Mouse (Mus musculus) frontal cortex, adult 2 months (tissue): ENCODE measurements at regions not wholly inside any gene's neighbourhood (a gene's known extent, or its start where the extent isn't known, plus 50 kb on each side); places are given as distances from the start of the nearest gene placed in this dataset.

ENCODE experiments used
- DNase-seq, 2 experiments: peaks; one replicate each; pipeline ENCODE4 v3.0.0; 2022; ENCODE audit warnings: low spot score in 1 of 2; ENCODE audit errors: extremely low spot score in 1 of 2

DNA sequence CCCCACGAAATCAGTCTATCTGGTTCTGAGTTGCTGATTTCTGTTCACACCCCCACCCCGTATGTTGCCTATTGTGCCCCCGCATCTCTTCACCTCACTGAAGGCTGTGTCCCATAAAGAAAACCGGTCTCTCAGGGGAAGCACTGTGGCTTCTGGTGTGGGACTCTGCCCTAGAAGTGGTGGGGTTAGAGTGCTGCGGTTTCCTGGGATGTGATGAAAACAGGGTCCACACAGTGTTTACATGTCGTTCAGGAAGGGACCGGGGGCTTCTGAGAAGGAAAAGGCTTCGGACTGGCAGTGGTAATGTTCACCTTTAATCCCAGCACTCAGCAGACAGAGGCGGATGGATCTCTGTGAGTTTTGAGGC is 188.4 kb upstream of the Hnrnpa3 start:
- no peak for DNase-seq

DNA sequence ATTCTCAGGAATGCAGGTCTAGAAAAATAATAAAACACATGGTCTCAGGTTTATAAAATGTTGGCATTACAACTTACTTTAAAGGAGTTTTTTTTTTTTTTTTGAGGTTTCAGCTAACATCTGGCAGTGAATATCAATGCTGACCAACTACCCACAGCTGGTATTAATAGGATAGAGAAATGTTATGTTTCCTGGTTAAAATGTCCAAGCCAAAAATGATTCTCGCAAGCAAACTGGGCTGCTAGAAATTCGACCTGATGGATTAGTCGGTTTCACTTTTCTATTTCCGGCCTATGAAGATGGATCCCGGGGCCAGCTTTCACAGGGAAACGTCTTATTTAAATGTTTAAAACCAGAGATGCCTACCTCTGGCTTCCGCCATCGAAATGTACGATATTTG is 186.6 kb upstream of the Hnrnpa3 start:
- DNase-seq, result no peak

DNA sequence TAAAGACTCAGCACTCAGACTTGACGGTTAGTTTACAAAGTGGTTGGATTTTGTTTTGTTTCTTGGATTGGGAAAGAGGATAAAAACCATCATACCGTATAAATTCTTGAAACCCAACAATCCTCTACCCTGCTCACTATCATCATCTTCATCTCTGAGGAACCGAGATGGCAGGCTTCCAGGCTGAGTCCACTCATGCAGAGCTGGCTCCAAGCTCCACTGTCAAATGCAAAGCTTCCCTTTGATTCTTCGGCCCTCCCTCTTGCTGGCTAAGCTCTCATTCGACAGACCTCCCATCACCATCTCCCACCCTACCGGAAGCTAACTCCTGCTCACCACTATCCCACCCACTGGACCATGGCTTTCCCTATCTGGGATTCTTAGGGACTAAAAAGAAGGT is 184.6 kb upstream of the Hnrnpa3 start:
- DNase-seq, result no peak

DNA sequence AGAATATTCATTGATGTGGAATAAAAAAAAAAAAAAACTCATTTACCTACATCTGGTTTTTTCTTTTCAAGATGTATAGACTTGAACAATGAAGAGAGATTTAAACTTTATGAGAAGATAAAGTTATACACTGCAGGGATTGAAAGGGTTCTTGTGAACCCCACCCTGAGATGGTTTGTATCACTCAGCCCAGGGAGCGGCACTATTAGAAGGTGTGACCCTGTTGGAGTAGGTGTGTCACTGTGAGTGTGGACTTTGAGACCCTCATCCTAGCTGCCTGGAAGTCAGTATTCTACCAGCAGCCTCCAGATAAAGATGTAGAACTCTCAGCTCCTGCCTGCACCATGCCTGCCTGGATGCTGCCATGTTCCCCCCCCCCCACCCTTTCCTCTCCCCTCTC is 182.7 kb upstream of the Hnrnpa3 start:
- DNase-seq, result no peak

DNA sequence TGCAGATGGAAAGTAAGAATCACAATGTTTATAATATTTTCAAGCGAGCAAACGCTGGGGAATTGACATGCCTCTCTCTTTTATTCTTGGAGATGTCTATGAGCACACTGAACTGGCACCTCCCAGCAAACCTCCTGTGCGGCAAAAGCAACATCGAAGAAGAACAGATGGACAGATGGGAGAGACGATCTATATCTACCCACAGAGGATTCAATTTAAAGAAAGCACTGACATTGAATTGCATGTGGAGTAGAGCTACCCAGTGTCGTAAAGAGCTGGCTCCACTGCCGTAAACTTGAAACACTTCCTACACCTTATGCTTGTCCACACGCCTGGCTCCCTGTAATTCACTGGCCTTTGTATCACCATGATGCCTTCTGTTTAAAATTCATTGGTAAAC is 182.0 kb upstream of the Hnrnpa3 start:
- DNase-seq, result peak; percentile 11 to 39

DNA sequence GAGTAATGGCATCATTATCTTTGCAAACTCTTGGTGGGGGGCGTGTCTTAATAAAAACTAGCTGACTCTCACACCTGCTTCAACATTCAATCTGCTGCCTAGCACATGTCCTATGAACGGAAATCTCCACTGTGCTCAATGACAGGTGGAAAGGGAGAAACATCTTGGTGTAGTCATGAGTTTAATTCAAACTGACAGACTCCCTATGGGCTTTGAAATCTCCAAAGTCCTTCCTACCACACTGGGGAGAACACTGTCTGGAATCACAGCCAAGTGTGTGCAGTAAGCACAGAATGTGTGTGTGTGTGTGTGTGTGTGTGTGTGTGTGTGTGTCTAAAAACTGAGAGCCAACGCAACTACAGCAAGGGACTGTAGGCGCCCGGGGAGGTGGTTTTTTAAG is 179.5 kb upstream of the Hnrnpa3 start:
- DNase-seq, result no peak

DNA sequence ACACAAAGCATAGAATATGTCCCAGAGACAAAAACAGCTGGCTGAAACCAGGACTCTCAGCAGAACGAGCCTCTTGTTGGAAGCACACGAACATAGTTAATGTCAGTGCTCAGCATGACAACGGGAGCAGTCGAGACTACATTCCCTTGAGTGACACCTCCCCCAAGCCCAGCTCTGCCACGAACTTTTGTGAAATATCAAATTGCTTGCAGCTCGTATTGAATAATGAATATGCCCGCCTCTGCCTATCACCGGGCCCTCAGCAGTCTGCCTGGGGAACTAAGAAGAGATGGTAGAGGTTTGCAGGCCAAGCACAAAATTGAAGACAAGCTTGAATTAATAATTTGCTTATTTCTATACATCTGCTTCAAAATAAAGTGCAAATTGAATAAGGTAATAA is 177.2 kb upstream of the Hnrnpa3 start:
- DNase-seq, result peak in 1 of 2 experiments; percentile 16

DNA sequence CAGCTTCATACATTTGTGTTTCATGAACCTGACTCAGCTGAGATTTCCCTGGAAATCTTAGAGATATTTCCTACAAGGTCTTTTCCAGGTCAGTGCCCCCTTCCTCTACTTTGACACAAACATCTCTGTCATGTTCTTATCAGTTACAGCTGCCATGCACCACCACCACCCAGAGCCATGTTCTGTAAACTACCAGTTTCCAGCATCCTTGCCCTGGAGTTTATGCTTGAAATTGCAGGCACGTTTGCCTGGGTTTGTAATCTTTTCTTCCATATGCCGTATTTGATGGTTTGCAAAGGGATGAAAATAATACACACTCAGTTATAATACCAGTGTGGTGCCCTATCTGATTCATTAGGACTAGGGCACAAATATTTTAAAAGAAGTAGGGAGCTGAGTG is 176.6 kb upstream of the Hnrnpa3 start:
- DNase-seq, result no peak

DNA sequence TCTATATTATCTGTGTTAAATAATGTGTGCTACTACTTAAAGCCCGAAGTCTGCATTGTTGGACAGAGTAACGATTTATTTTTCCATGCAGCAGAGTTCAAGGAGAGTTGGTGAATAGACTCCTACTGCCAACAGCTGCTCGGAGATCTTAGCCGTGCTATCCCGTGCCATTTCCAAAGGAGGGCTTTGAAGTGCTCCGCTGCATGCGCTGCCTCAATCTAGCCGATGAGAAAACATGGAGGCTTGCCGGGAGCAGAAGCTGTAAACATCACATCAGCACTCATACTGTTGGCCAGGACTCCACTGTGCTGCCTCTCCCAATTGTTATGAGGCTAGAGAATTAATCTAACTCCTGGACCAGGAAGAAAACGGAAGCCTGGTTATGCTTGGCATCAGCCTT is 174.1 kb upstream of the Hnrnpa3 start:
- no peak for DNase-seq

DNA sequence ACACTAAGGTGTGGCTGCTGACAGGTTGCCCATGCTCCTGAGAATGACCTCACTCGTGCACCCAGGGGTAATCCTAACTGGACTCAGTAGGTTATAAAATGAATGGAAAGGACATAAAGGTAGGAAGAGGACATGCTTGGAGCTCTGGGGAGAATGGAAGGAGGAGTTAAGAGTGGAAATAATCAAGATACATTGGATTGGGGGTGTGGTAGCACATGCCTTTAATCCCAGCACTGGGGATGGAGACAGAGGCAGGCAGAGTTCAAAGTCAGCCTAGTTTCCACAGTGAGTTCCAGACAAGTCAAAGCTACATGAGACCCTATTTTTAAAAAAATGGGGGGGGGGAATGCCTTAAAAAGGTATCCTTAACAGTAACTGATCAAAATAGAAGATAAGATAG is 167.9 kb upstream of the Hnrnpa3 start:
- DNase-seq, result no peak

DNA sequence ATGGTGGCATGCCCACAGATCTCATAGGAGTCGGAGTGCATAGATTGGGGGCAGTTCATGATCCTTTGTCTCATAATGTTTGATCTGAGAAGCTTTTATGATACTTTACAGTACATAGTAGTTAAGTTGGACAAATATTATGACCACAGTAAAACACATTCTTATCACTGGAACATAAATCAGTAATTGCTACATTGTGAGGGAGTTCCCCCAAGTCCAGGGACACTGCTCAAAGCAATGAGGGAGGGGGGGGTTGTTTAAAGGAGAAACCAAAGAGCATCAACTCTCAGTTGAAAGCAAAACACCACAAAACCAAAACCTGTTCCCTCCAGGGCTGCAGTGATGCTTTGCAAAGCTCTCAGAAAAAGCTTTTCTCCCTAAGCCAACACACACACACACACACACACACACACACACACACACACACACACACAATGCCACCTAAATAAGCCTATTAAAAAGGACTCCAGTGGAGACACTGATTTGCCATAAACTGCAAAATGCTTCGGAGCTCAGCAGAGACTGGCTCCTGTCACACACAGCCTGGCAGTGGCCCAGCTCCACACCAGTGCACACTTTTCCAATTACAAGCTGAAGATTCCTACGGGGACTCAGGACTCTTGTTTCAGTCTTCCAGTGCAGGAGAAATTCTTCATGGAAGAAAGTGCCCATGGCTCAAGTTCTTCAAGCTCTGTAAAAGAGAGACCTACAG is 167.1 kb upstream of the Hnrnpa3 start:
- DNase-seq, result no peak

DNA sequence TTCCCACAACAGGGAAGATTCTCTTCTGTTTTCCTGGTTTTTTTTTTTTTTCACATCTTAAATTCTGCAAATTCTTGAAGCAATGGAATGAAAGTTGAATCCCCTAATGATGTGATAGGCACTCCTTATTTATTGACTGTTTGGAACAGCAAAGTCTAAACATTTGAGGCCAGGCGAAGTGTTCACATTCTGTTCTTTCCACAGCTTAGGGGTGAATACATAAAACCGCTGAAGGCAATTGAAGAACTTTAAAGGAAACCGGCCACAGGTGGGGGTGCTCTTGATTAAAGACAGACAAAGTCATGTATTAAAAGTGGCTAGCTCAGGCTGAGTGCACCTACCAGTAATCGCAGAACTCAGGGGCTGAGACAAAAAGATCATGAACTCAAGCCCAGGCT is 166.6 kb upstream of the Hnrnpa3 start:
- DNase-seq, result no peak

DNA sequence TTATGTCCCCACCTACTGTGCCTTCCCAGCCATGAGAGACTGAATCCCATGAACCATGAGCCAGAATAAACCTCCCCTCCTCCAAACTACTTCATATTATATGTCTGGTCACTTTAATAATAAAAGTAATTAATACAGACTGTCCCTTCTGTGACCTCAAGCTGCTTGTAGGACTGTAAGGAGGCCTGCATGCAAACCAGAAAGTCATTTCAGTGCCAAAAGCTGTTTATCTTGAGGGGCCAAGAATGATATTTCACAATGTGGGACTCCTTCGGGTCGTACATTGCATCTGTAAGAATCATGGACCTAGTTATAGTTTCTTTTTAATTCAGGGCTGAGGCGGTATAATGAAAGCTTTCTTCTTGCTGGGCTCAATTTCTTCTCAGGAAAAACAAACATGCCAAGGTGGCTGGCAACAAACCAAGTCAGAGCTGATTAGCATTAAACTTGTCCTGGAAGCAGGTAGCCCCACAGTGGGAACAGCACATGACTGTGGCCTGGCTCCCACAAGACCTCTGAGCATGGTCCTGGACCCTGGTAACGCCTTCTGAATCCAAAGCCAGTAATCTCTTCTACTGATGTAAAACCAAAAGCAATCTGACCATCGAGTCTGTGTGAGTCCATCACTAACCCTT is 162.3 kb upstream of the Hnrnpa3 start:
- no peak for DNase-seq

DNA sequence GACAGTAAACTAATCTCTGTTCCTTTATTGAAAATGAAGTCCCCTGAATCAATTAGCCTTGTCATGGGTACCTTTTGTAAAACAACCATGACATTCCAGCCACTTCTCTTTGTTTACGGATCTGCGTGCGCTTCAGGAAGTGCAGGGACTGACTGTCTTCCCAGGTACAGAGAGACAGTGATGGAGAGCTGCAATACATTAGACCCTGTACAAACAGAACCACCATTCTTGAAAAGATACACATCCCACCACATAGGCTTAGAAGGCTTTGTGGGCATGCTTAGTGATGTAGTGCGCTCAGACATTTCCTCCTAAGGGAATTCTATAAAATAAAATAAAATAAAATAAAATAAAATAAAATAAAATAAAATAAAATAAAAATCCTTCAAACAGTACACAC is 148.8 kb upstream of the Hnrnpa3 start:
- DNase-seq, result no peak

DNA sequence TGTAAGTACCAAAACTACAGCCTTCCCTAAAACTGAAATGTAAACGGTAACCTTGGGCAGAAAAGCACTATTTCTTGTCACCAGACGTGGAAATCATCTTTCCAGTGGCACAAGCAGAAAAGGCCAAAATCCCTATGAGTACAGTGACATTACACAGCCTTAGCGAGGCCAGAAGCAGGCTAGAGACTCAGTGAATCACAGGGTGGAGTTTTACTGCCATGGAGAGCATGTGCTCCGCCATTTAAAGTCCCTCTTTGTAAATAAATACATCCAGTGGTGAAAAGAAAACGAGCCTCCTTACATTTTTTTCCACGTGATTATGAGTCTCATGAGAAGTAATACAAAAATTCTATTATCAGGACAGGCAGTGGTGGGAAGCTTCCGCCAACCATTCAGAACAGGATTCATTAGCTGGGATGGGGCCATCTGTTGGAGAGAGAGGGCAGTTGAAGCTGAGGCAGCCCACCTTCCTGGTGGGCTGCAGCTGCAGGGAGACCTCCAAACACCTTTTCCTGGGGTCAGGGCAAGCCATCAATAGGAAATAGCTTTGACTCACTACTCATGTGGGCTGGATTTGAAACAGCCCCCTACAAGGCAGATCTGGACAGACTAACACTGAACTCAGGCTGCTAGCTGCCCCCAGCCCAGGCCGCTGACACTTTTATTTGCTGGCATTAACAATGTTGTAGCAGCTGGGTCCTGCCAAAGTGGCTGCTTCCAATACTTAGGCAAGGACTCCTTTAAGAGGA is 146.5 kb upstream of the Hnrnpa3 start:
- DNase-seq, result no peak

DNA sequence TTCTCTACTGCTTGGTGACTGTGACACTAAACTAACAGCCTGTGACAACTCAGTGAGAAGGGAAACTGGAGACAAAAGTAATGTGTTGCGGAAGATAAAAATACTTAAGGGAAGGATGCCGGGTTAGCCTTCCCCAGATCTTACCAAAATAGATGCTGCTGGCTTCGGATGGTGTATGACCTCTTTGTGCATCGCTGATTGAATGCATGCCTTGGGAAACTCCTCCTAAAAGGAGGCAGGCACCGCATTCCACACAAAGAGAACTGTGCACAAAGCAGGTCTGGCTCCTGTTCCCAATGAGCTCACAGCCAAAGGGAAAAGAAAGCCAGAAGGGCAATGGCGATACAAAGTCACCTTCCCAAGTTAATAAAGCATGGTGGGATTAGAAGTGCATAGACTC is 144.9 kb upstream of the Hnrnpa3 start:
- no peak for DNase-seq

DNA sequence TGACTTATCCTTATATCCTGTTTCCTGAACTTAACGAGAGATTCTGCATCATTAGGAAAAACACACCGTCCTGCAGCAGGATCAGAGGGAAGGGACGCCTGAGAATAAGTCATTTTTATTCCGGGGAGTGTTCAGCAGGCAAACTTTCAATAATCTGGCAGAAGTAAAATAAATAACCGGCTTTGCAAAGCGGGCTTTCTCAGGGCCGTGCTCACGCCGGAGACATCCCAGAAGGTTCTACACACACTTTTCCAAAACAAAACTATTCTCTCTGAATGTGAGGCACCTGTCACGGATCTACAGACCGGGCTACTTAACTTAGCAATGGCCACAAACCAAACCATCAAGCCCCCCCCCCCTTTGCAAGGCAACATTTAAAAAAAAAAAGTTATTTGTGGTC is 142.8 kb upstream of the Hnrnpa3 start:
- no peak for DNase-seq

DNA sequence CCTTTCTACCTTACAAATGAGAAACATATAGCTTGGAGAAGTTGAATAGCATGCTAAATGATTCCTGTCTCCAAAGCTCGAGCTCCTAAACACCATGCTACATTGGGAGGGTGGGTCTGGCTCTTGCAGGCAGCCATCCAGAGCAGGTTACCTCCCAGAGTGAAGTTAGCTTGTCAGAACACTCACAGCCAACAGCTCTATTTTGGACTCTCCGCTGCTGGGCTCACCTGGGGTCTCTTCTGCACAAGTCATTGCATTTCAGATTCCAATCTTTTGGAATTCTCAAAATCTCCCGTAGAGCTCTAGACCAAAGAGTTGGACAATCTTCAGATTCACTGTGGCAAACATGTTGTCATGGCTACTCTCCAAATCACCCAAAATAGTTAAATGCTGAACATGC is 142.0 kb upstream of the Hnrnpa3 start:
- peak in 1 of 2 experiments; percentile 2 for DNase-seq

DNA sequence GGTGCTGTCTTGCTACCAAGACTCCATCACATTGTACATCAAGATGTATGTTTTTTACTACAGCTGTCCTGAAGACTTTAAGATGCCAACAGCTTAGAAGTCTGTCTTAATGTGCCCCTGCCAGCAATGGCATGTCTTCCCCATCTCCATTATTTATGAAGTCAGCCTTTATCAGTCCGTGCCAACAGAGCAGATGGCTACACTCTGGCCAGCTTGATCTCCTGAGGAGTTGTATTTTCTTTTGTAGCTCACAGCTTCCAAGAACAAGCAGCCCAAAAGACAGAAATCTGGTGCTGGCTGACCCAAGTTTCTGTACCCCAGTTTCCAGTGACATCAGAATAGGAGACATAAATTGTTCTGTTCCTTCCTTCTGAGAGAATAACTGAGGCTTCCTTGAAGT is 140.5 kb upstream of the Hnrnpa3 start:
- DNase-seq, result no peak

DNA sequence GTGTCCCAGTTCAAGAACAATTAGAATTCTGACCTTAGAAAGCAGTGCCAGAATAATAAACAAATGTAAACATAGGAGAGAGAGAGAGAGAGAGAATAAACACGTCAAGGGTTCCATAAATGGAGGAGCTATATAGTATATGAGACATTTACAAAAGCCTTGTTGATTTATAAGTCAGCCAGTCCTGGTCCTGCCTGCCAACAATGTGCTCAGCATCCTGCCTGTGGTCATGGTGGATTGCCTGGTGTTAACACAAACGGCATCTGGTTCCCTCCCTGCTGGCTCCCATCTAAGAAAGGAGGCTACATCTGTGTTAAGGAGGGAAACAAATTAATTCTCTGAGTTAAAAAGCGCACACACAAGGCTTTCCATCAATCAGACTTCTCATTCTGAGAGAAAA is 133.5 kb upstream of the Hnrnpa3 start:
- DNase-seq, result no peak

DNA sequence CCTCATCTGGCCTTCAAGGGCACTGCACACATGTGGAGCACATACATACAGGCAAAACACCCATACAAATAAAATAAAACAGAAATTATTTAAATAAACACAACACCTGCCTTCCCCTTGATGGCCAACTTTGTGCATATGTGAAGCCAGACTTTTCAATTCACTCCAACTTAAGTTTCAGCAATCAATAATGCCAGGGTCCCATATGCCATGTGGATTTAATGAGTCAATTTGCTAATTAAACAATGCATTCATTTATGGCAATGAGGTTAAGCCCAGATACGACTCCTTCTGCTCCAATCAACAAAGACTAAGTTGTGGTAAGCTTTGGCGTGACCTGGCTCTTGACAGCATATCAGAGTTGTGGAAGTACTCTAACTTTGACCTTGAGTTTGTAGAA is 130.4 kb upstream of the Hnrnpa3 start:
- DNase-seq, result no peak

DNA sequence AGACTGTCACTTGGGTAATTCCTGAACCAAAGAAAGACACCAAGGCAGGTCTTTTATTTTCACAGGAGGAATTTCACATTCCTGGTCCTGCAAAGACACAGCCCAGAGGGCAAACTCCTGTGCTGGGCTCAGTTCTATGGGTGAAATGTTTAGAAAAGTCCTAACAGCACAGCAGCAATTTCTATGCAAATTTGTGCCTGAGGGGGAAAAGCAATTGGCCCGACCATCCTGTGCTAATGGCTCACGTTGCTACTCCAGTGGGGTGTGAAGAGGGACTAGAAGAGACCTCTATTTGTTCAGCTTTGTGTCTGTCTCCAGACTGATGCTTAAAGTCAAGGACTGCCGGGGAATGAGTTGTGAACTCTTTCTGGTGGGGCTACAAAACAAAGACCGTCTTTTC is 120.9 kb upstream of the Hnrnpa3 start:
- DNase-seq, result no peak
